Mouse (Mus musculus) G1E (cell line): ENCODE measurements around the gene Oas1h.

ENCODE experiments used
- CTCF ChIP-seq: IDR thresholded peaks from 2 replicates; pipeline ENCODE4 v1.5.1; 2012; ENCODE audit warnings: low read depth, low read length, inconsistent platforms, mixed read lengths
- GATA1 ChIP-seq: IDR thresholded peaks from 2 replicates; pipeline ENCODE4 v1.6.1; 2012; ENCODE audit warnings: borderline replicate concordance, low read length, inconsistent platforms, mixed read lengths
- GATA2 ChIP-seq: IDR thresholded peaks from 2 replicates; pipeline ENCODE4 v1.6.1; 2012; ENCODE audit warnings: low read depth, low read length, inconsistent platforms, borderline replicate concordance
- POLR2AphosphoS5 ChIP-seq: IDR thresholded peaks from 2 replicates; pipeline ENCODE4 v1.6.1; 2012; ENCODE audit warnings: low read depth, low read length, inconsistent platforms; ENCODE audit not compliant: insufficient replicate concordance
- TAL1 ChIP-seq: conservative IDR thresholded peaks from 2 replicates; pipeline ENCODE4 v1.6.1; 2012; ENCODE audit warnings: low read depth, low read length, inconsistent platforms, mixed read lengths

DNA sequence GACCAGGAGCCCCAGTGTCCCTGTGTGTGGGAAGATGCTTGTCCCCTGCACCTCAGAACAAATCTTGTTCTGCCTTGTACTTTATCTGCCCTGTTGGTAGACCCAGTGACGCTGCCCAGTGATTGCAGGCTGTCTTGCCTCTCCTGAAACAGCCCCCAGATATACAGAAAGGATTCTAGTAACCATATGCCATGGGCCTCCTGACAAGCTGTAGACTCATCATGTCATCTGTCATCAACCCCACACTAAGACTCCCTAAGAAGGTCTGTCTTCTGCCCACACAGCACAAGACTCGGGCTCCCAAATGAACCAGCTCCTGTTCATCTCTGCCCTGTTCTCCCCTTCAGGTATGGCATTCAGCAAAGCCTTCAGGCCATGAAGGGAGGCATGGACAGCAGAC lies 2.0 kb upstream of the Oas1h start:
- TF ChIP-seq CTCF (no peak), GATA1 (no peak), TAL1 (no peak), GATA2 (no peak), POLR2AphosphoS5 (no peak)
